ENCODE assay signal across 13 mouse cellular contexts in genomic region chr11:69382478-69383105, GRCm38 (mm10). TPM values are rescaled to one million over a fixed set of nuclear protein-coding genes. Genes with fewer than 3 reads are reported as not detected.
A peak's percentile ranks its signal among the peaks of the same experiment; 100 is the strongest.
DNase-seq lines count a peak whose midpoint lies in the region; ATAC-seq and TF ChIP-seq lines count a peak whose summit lies in the region.
"Had no signal": no experiment of that assay in that cellular context is flagged by ENCODE, and none has a peak within 500 bp of the region (broad histone marks: within the 10 kb centered on the region; RNA-seq: fewer than 3 reads in every experiment).

No protein-coding gene starts in this region.

- H3K27me3 ChIP-seq in cerebellum, adult 2 months (ENCODE audit: control insufficient read depth, insufficient read depth, low read length) = no peaks in the 10 kb centered on the region
- H3K27me3 ChIP-seq in hindbrain, embryonic 13.5 days = no peaks in the 10 kb centered on the region
- no peaks in the 10 kb centered on the region for H3K27me3 ChIP-seq in hindbrain, postnatal 0 days (ENCODE audit: insufficient read depth, low read length)
- H3K27me3 ChIP-seq in embryonic facial prominence, embryonic 13.5 days = no peaks in the 10 kb centered on the region
- H3K27me3 ChIP-seq in midbrain, embryonic 14.5 days (ENCODE audit: control insufficient read depth, insufficient read depth, low read length) = no peaks in the 10 kb centered on the region
- H3K27me3 ChIP-seq: liver, embryonic 15.5 days; stomach, embryonic 15.5 days had no signal

- H3K4me3 ChIP-seq in cerebellum, adult 2 months (replicated peaks; ENCODE audit: insufficient read depth, low read depth, low read length) = no peak overlapping the region
- no peak overlapping the region for H3K4me3 ChIP-seq in hindbrain, embryonic 13.5 days
- H3K4me3 ChIP-seq in hindbrain, postnatal 0 days (ENCODE audit: low read length) = no peak overlapping the region
- no peak overlapping the region for H3K4me3 ChIP-seq in embryonic facial prominence, embryonic 13.5 days
- H3K4me3 ChIP-seq in midbrain, embryonic 14.5 days (replicated peaks; ENCODE audit: low read depth, low read length) = no peak overlapping the region
- H3K4me3 ChIP-seq: liver, embryonic 15.5 days; stomach, embryonic 15.5 days had no signal

- DNase-seq in cerebellum, adult 2 months = peak; percentile 33 to 70
- no peak for DNase-seq in hindbrain, postnatal 0 days (ENCODE audit: low spot score)
- peak; percentile 77 for DNase-seq in 3134 (ENCODE audit: extremely low read depth, insufficient read length, low spot score)
- no peak for DNase-seq in frontal cortex, postnatal 10 days (ENCODE audit: low spot score in 2 of 2)
- no peak for DNase-seq in midbrain, embryonic 14.5 days
- DNase-seq: B cell, adult 2 months; heart, postnatal 14 days; thymus, postnatal 25 days had no signal

- TF ChIP-seq POLR2A in cerebellum, adult 2 months (IDR thresholded peaks at IDR 0.05; ENCODE audit: borderline replicate concordance, insufficient read depth, low read length) = no peak

- H3K9me3 ChIP-seq in hindbrain, embryonic 13.5 days = no peaks in the 10 kb centered on the region
- no peaks in the 10 kb centered on the region for H3K9me3 ChIP-seq in hindbrain, postnatal 0 days (ENCODE audit: low read length)
- no peaks in the 10 kb centered on the region for H3K9me3 ChIP-seq in embryonic facial prominence, embryonic 13.5 days
- no peaks in the 10 kb centered on the region for H3K9me3 ChIP-seq in midbrain, embryonic 14.5 days (ENCODE audit: control insufficient read depth, low read length)
- H3K9me3 ChIP-seq: liver, embryonic 15.5 days; stomach, embryonic 15.5 days had no signal

- no peak for TF ChIP-seq CTCF in cerebellum, adult 2 months (IDR thresholded peaks at IDR 0.05; ENCODE audit: borderline replicate concordance, insufficient read depth, low read depth, low read length)
- TF ChIP-seq CTCF in hindbrain, postnatal 0 days (IDR thresholded peaks at IDR 0.05; ENCODE audit: low read depth) = no peak

- ATAC-seq in cerebellum, adult (ENCODE audit: insufficient number of reproducible peaks, low FRiP score, low TSS enrichment) = no peak
- no peak for ATAC-seq in hindbrain, embryonic 13.5 days (ENCODE audit: low FRiP score)
- no peak for ATAC-seq in hindbrain, postnatal 0 days
- no peak for ATAC-seq in embryonic facial prominence, embryonic 13.5 days (ENCODE audit: insufficient number of reproducible peaks, insufficient read depth, low FRiP score, low TSS enrichment, low read depth)
- no peak for ATAC-seq in midbrain, embryonic 14.5 days (ENCODE audit: low FRiP score, low TSS enrichment)

- H3K9ac ChIP-seq in hindbrain, embryonic 13.5 days = 0 out of 2 replicates have a peak overlapping the region, but pooled peaks have one; percentile 0
- H3K9ac ChIP-seq in hindbrain, postnatal 0 days (replicated peaks; ENCODE audit: low read length) = no peak overlapping the region
- no peak overlapping the region; the same call in 1 of the 2 replicates for H3K9ac ChIP-seq in embryonic facial prominence, embryonic 13.5 days
- H3K9ac ChIP-seq in midbrain, embryonic 14.5 days (replicated peaks; ENCODE audit: low read length) = no peak overlapping the region
- H3K9ac ChIP-seq: liver, embryonic 15.5 days; stomach, embryonic 15.5 days had no signal

- peaks cover 6% of the 10 kb centered on the region; the same call in 1 of the 2 replicates for H3K36me3 ChIP-seq in hindbrain, embryonic 13.5 days
- H3K36me3 ChIP-seq in hindbrain, postnatal 0 days (ENCODE audit: insufficient read depth, low read length) = no peaks in the 10 kb centered on the region
- peaks cover 9% of the 10 kb centered on the region for H3K36me3 ChIP-seq in embryonic facial prominence, embryonic 13.5 days
- H3K36me3 ChIP-seq in midbrain, embryonic 14.5 days (ENCODE audit: control insufficient read depth, insufficient read depth, low read length) = no peaks in the 10 kb centered on the region
- H3K36me3 ChIP-seq: liver, embryonic 15.5 days; stomach, embryonic 15.5 days had no signal

- 15% methylated on average over 10 of the region's 10 CpGs for WGBS in cerebellum, adult 2 months
- 68% methylated on average over 10 of the region's 10 CpGs for WGBS in hindbrain, embryonic 13.5 days
- 54% methylated on average over 10 of the region's 10 CpGs for WGBS in hindbrain, postnatal 0 days
- WGBS in embryonic facial prominence, embryonic 13.5 days = 61% methylated on average over 10 of the region's 10 CpGs
- 68% methylated on average over 10 of the region's 10 CpGs for WGBS in midbrain, embryonic 14.5 days

- H3K4me1 ChIP-seq in cerebellum, adult 2 months (ENCODE audit: control insufficient read depth, insufficient read depth, low read length) = peaks cover 15% of the 10 kb centered on the region
- H3K4me1 ChIP-seq in hindbrain, embryonic 13.5 days (replicated peaks) = no peaks in the 10 kb centered on the region
- H3K4me1 ChIP-seq in hindbrain, postnatal 0 days (ENCODE audit: insufficient read depth, low read length) = no peaks in the 10 kb centered on the region
- H3K4me1 ChIP-seq in embryonic facial prominence, embryonic 13.5 days = peaks cover 3% of the 10 kb centered on the region; the same call in 1 of the 2 replicates
- H3K4me1 ChIP-seq in midbrain, embryonic 14.5 days (ENCODE audit: control insufficient read depth, insufficient read depth, low read length) = no peaks in the 10 kb centered on the region
- H3K4me1 ChIP-seq: stomach, embryonic 15.5 days had no signal

- no peak overlapping the region for H3K27ac ChIP-seq in cerebellum, adult 2 months (ENCODE audit: insufficient read depth, low read length)
- H3K27ac ChIP-seq in hindbrain, embryonic 13.5 days = no peak overlapping the region
- no peak overlapping the region for H3K27ac ChIP-seq in hindbrain, postnatal 0 days
- peak overlapping the region; percentile 48; the same call in 1 of the 2 replicates for H3K27ac ChIP-seq in embryonic facial prominence, embryonic 13.5 days
- H3K27ac ChIP-seq in midbrain, embryonic 14.5 days (replicated peaks; ENCODE audit: low read depth, low read length) = no peak overlapping the region
- H3K27ac ChIP-seq: liver, embryonic 15.5 days; stomach, embryonic 15.5 days had no signal

- no peak overlapping the region for H3K4me2 ChIP-seq in hindbrain, embryonic 13.5 days
- H3K4me2 ChIP-seq in hindbrain, postnatal 0 days (ENCODE audit: low read depth, low read length) = no peak overlapping the region
- no peak overlapping the region for H3K4me2 ChIP-seq in embryonic facial prominence, embryonic 13.5 days
- no peak overlapping the region for H3K4me2 ChIP-seq in midbrain, embryonic 14.5 days (ENCODE audit: low read length)
- H3K4me2 ChIP-seq: liver, embryonic 15.5 days; stomach, embryonic 15.5 days had no signal

RNA-seq across cellular contexts. Expression of gene Naa38, which starts 12.7 kb away (rescaled TPM):
- 193 and 200 TPM in 2 replicates for polyA plus RNA-seq in cerebellum, adult 2 months (2012; rRNA removed)
- polyA plus RNA-seq in hindbrain, embryonic 13.5 days (2015; fragmentation: Nextera tagmentation; extraction: Ambion mirVana) = 103 and 105 TPM in 2 replicates
- 77.1 and 99.0 TPM in 2 replicates for total RNA-seq in hindbrain, postnatal 0 days (2014; rRNA removed)
- 162 and 163 TPM in 2 replicates for polyA plus RNA-seq in hindbrain, postnatal 0 days (2015; fragmentation: Nextera tagmentation; extraction: Ambion mirVana)
- polyA plus RNA-seq in embryonic facial prominence, embryonic 13.5 days (2015; fragmentation: Nextera tagmentation; extraction: Ambion mirVana) = 145 and 150 TPM in 2 replicates
- polyA plus RNA-seq in midbrain, embryonic 14.5 days (2014; fragmentation: Nextera tagmentation; extraction: Ambion mirVana) = 97.6 and 123 TPM in 2 replicates

RNA-seq across cellular contexts. Expression of gene Cyb5d1, which starts 12.8 kb away (rescaled TPM):
- polyA plus RNA-seq in cerebellum, adult 2 months (2012; rRNA removed) = 40.2 and 41.9 TPM in 2 replicates
- polyA plus RNA-seq in hindbrain, embryonic 13.5 days (2015; fragmentation: Nextera tagmentation; extraction: Ambion mirVana) = 34.9 and 35.5 TPM in 2 replicates
- 21.8 and 26.9 TPM in 2 replicates for total RNA-seq in hindbrain, postnatal 0 days (2014; rRNA removed)
- 18.5 and 22.2 TPM in 2 replicates for polyA plus RNA-seq in hindbrain, postnatal 0 days (2015; fragmentation: Nextera tagmentation; extraction: Ambion mirVana)
- 43.4 and 46.5 TPM in 2 replicates for polyA plus RNA-seq in embryonic facial prominence, embryonic 13.5 days (2015; fragmentation: Nextera tagmentation; extraction: Ambion mirVana)
- 17.0 and 24.8 TPM in 2 replicates for polyA plus RNA-seq in midbrain, embryonic 14.5 days (2014; fragmentation: Nextera tagmentation; extraction: Ambion mirVana)

RNA-seq across cellular contexts. Expression of gene Chd3, which starts 13.4 kb away (rescaled TPM):
- polyA plus RNA-seq in cerebellum, adult 2 months (2012; rRNA removed) = 111 and 115 TPM in 2 replicates
- 92.4 and 93.5 TPM in 2 replicates for polyA plus RNA-seq in hindbrain, embryonic 13.5 days (2015; fragmentation: Nextera tagmentation; extraction: Ambion mirVana)
- total RNA-seq in hindbrain, postnatal 0 days (2014; rRNA removed) = 252 and 255 TPM in 2 replicates
- 46.6 and 49.7 TPM in 2 replicates for polyA plus RNA-seq in hindbrain, postnatal 0 days (2015; fragmentation: Nextera tagmentation; extraction: Ambion mirVana)
- 135 and 142 TPM in 2 replicates for polyA plus RNA-seq in embryonic facial prominence, embryonic 13.5 days (2015; fragmentation: Nextera tagmentation; extraction: Ambion mirVana)
- 77.5 and 80.8 TPM in 2 replicates for polyA plus RNA-seq in midbrain, embryonic 14.5 days (2014; fragmentation: Nextera tagmentation; extraction: Ambion mirVana)

RNA-seq across cellular contexts. Expression of gene Tmem88, which starts 15.4 kb away (rescaled TPM):
- 5.7 and 6.0 TPM in 2 replicates for polyA plus RNA-seq in cerebellum, adult 2 months (2012; rRNA removed)
- 7.1 and 8.7 TPM in 2 replicates for polyA plus RNA-seq in hindbrain, embryonic 13.5 days (2015; fragmentation: Nextera tagmentation; extraction: Ambion mirVana)
- 3.8 and 4.3 TPM in 2 replicates for total RNA-seq in hindbrain, postnatal 0 days (2014; rRNA removed)
- polyA plus RNA-seq in hindbrain, postnatal 0 days (2015; fragmentation: Nextera tagmentation; extraction: Ambion mirVana) = 8.7 and 9.5 TPM in 2 replicates
- 13.2 and 16.4 TPM in 2 replicates for polyA plus RNA-seq in embryonic facial prominence, embryonic 13.5 days (2015; fragmentation: Nextera tagmentation; extraction: Ambion mirVana)
- 2.6 and 4.9 TPM in 2 replicates for polyA plus RNA-seq in midbrain, embryonic 14.5 days (2014; fragmentation: Nextera tagmentation; extraction: Ambion mirVana)

RNA-seq across cellular contexts. Expression of gene Kdm6b, which starts 30.9 kb away (rescaled TPM):
- 14.0 and 16.5 TPM in 2 replicates for polyA plus RNA-seq in cerebellum, adult 2 months (2012; rRNA removed)
- polyA plus RNA-seq in hindbrain, embryonic 13.5 days (2015; fragmentation: Nextera tagmentation; extraction: Ambion mirVana) = 50.6 and 51.3 TPM in 2 replicates
- 8.0 and 10.5 TPM in 2 replicates for total RNA-seq in hindbrain, postnatal 0 days (2014; rRNA removed)
- polyA plus RNA-seq in hindbrain, postnatal 0 days (2015; fragmentation: Nextera tagmentation; extraction: Ambion mirVana) = 20.5 and 22.3 TPM in 2 replicates
- 41.3 and 43.1 TPM in 2 replicates for polyA plus RNA-seq in embryonic facial prominence, embryonic 13.5 days (2015; fragmentation: Nextera tagmentation; extraction: Ambion mirVana)
- polyA plus RNA-seq in midbrain, embryonic 14.5 days (2014; fragmentation: Nextera tagmentation; extraction: Ambion mirVana) = 41.1 and 41.2 TPM in 2 replicates

Comparison
In these comparisons a context has a peak if more than half of its experiments do, and no peak if none do; other contexts are left out.
1. DNase-seq: peak in cerebellum, adult 2 months (2 of 2) and 3134 (single experiment); none in hindbrain, postnatal 0 days (single experiment), frontal cortex, postnatal 10 days (0 of 2) and midbrain, embryonic 14.5 days (single experiment).